Mouse (Mus musculus) kidney, postnatal 0 days (tissue): ENCODE measurements around the gene Itm2b. TPM values are rescaled to one million over a fixed set of nuclear protein-coding genes. Genes with fewer than 3 reads are reported as not detected.

Experiments
- ATAC-seq: fragments of 200-750 bp; cut with Nextera tagmentation; replicated peaks from 2 replicates; pipeline ENCODE4 v1.8.0; 2017; ENCODE audit warnings: low read depth, moderate number of reproducible peaks, moderate TSS enrichment, moderate library complexity; ENCODE audit not compliant: low FRiP score
- DNase-seq: peaks from one replicate; pipeline ENCODE4 v3.0.0-alpha.2; 2016; ENCODE audit warnings: low spot score
- H3K27ac ChIP-seq: fragments of 300-500 bp; sonication (generic); 2 replicates; pipeline ENCODE4 v1.5.1; 2014; ENCODE audit warnings: mild to moderate bottlenecking
- H3K27me3 ChIP-seq: fragments of 300-500 bp; sonication (generic); 2 replicates; pipeline ENCODE4 v1.6.1; 2014; ENCODE audit warnings: low read length, mixed read lengths; ENCODE audit not compliant: insufficient read depth
- H3K36me3 ChIP-seq: fragments of 300-500 bp; sonication (generic); 2 replicates; pipeline ENCODE4 v1.6.1; 2014; ENCODE audit warnings: low read length, mixed read lengths; ENCODE audit not compliant: insufficient read depth
- H3K4me1 ChIP-seq: fragments of 300-500 bp; sonication (generic); replicated peaks from 2 replicates; pipeline ENCODE4 v1.6.1; 2014; ENCODE audit warnings: antibody characterized with exemption, low read length, mixed read lengths; ENCODE audit not compliant: insufficient read depth
- H3K4me2 ChIP-seq: fragments of 300-500 bp; sonication (generic); 2 replicates; pipeline ENCODE4 v1.6.1; 2014; ENCODE audit warnings: mild to moderate bottlenecking, low read length, moderate library complexity, mixed read lengths
- H3K4me3 ChIP-seq: fragments of 300-500 bp; sonication (generic); replicated peaks from 2 replicates; pipeline ENCODE4 v1.5.1; 2014; ENCODE audit warnings: low read depth, low read length
- H3K9ac ChIP-seq: fragments of 300-500 bp; sonication (generic); 2 replicates; pipeline ENCODE4 v1.6.1; 2014; ENCODE audit warnings: low read depth, low read length
- H3K9me3 ChIP-seq: fragments of 300-500 bp; sonication (generic); replicated peaks from 2 replicates; pipeline ENCODE4 v1.6.1; 2016; ENCODE audit warnings: low read length, inconsistent platforms, mixed read lengths
- CTCF ChIP-seq: IDR thresholded peaks from 2 replicates; pipeline ENCODE4 v1.5.1; 2016; ENCODE audit warnings: antibody characterized with exemption, low read depth, mild to moderate bottlenecking, moderate library complexity
- WGBS: fragments of 180-500 bp; shearing (Covaris S2); extraction: QIAGEN DNeasy Blood & Tissue Kit; methylation state at CpG from one replicate; pipeline ENCODE4 v1.1.7; 2014; 5-methylcytosine and 5-hydroxymethylcytosine counted together
- polyA plus RNA-seq: library from polyadenylated mRNA; unstranded; fragments of >200 nt; fragmentation: Nextera tagmentation; extraction: Ambion mirVana; gene quantifications from 2 replicates; pipeline ENCODE4 v1.2.1, GENCODE M21; 2015

Gene Itm2b
- polyA plus RNA-seq, 1 experiment from 2014 or later: 1,975 TPM

DNA sequence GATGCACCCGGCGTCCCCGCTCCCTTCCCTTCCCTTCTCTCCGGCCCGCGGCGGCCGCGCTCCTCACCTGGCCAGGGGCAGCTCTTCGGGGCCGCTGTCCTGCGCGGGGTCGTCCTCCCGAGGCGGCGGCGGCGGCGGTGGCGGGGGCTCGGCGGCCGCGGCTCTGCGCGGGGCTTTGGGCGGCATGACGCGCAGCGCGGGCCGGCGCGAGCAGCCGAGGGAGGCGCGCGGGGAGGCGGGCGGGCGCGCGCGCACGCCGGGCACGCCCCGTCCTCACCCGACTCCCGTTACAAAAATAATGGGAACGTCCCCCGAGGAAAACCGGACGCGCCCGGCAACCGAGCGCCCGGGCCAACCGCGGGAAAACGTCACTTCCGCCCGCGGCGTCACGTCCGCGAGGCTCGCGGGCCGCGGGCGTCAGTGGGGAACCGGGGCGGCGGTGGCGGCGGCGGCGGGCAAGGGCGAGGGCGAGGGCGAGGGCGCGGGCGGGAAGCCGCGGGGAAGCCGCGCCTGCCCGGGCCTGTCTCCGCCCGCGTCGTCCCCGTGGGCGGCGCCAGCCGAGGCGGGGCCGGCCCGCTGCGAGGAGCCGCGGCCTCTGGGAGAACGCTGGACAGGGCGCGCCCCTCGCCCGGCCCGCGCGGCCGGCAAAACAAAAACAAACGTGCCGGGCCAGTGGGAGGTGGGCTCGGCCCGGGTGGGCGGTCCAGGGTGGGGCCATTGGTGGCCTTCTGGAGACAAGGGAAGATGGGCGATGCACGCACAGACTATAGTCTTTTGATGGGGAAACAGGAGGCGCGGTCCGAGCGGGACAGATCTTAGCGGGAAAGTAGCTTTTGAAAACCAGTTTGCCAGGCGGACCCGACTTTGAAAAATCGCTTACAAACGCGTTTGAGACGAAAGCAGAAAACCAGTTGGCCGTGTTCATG lies 59.4 kb downstream of the Itm2b start, which contains the start of gene Rb1:
Rb1 (minus strand) TSS at position 367 of the 926 bp plus-strand sequence.
- under 1% methylated on average over 107 of the region's 135 CpGs for WGBS
- peak within 1 kb of the TSS; percentile 90 for H3K27ac ChIP-seq
- H3K36me3 ChIP-seq: 0 out of 2 replicates have a peak, but pooled peaks cover 4% of the 10 kb centered on the region
- peak within 1 kb of the TSS; percentile 89 for H3K4me2 ChIP-seq
- peaks cover 4% of the 10 kb centered on the region; the same call in 1 of the 2 replicates for H3K4me1 ChIP-seq
- H3K27me3 ChIP-seq: no peaks in the 10 kb centered on the region
- no peak for TF ChIP-seq CTCF
- peak within 1 kb of the TSS; percentile 98 for H3K4me3 ChIP-seq
- DNase-seq (peak; percentile 84), ATAC-seq (peak; percentile 90)
- peak within 1 kb of the TSS; percentile 90 for H3K9ac ChIP-seq
- no peaks in the 10 kb centered on the region for H3K9me3 ChIP-seq

DNA sequence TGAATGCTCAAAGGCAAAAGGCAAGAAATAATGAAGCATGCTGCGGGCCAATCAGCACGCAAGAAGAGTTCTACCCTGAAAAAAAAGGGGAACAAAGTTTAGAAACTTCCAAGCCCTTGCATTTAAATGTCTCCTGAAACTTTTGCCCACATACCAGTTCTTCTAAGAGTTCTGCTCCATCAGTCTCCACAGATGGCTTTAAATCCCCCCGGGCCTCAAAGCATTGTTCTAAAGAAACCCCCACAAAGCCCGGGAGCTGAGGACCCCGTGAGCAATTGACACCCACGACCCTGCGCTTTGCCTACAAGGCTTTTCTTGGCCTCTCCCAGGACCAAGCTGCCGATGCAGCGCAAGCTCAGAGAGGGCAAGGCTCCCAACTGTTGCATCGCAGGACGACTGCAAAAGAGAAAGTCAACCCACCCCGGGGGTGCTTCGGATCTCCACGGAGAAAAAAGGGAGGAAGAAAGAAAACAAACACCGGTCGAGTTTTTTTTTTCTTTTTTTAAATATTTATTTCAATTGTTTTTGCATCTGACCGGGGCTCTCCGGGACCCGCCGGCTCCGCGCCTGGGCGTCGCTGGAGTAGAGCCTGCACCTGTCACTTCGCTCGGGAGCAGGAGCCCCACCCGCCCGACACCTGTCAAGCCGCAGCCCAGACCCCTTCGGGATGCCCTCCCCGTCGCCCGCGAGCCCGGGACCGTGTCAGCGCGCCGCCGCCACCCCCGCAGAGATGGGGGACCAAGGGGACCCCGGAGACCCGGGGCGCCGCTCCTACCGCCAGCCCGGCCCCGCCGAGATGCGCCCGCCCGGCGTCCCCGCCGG lies 60.2 kb downstream of the Itm2b start:
- Histone ChIP-seq H3K9ac (peak overlapping the region; percentile 90), H3K4me2 (peak overlapping the region; percentile 89), H3K36me3 (0 out of 2 replicates have a peak, but pooled peaks cover 4% of the 10 kb centered on the region), H3K4me1 (peaks cover 4% of the 10 kb centered on the region; the same call in 1 of the 2 replicates), H3K9me3 (no peaks in the 10 kb centered on the region), H3K27me3 (no peaks in the 10 kb centered on the region), H3K27ac (peak overlapping the region; percentile 90), H3K4me3 (peak overlapping the region; percentile 98)
- WGBS: under 1% methylated on average over 55 of the region's 55 CpGs
- ATAC-seq (peak; percentile 53), DNase-seq (peak; percentile 31)
- TF ChIP-seq CTCF: no peak

DNA sequence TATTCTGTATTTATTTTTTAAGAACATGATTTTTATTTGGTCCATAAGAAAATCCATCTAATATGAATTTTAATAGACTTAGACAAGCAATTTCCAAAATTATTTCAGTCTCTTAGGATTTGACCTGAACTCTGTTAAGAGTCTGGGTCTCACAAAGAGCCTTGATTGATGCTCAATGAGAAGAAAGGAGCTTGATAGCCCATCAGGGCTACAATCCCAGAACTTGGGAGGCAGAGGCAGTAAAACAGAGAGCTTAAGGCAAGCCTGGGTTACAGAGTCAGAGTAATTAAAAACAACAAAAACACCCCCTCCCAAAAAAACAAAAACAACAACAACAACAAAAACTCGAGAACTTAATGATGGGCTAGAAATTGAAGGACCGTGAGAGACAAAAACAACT lies 61.1 kb downstream of the Itm2b start:
- no peak overlapping the region for H3K9ac ChIP-seq
- H3K4me3 ChIP-seq: no peak overlapping the region
- H3K4me1 ChIP-seq: peaks cover 4% of the 10 kb centered on the region; the same call in 1 of the 2 replicates
- H3K27ac ChIP-seq: no peak overlapping the region
- WGBS: 56% methylated on average over 2 of the region's 2 CpGs
- H3K9me3 ChIP-seq: no peaks in the 10 kb centered on the region
- H3K36me3 ChIP-seq: 0 out of 2 replicates have a peak, but pooled peaks cover 4% of the 10 kb centered on the region
- no peaks in the 10 kb centered on the region for H3K27me3 ChIP-seq
- ATAC-seq (no peak), DNase-seq (no peak)
- no peak overlapping the region; the same call in 1 of the 2 replicates for H3K4me2 ChIP-seq
- no peak for TF ChIP-seq CTCF

DNA sequence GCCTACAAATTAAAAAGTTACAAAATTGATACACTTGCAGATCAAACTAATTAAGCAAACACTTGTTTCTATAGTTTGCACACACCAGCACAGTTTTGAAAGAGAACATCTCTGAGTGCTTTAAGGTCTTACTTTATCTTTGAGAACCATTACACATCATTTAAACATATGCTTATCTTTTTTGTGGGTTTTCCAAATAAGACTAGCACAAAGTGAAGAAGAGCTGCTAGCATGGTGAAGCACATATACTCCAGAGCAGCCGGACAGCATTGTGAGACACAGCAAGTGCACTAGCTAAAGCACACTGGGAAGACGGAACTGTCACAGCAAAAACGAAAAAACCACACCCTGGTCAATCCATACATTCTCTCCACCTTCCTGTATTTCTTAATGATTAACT lies 62.9 kb downstream of the Itm2b start:
- WGBS: 78% methylated on average over 3 of the region's 3 CpGs
- DNase-seq (no peak), ATAC-seq (no peak)
- no peaks in the 10 kb centered on the region for H3K9me3 ChIP-seq
- no peak overlapping the region for H3K27ac ChIP-seq
- TF ChIP-seq CTCF: no peak
- no peak overlapping the region for H3K9ac ChIP-seq
- peaks cover 4% of the 10 kb centered on the region; the same call in 1 of the 2 replicates for H3K4me1 ChIP-seq
- no peak overlapping the region for H3K4me3 ChIP-seq
- no peak overlapping the region for H3K4me2 ChIP-seq
- no peaks in the 10 kb centered on the region for H3K27me3 ChIP-seq
- 0 out of 2 replicates have a peak, but pooled peaks cover 4% of the 10 kb centered on the region for H3K36me3 ChIP-seq

DNA sequence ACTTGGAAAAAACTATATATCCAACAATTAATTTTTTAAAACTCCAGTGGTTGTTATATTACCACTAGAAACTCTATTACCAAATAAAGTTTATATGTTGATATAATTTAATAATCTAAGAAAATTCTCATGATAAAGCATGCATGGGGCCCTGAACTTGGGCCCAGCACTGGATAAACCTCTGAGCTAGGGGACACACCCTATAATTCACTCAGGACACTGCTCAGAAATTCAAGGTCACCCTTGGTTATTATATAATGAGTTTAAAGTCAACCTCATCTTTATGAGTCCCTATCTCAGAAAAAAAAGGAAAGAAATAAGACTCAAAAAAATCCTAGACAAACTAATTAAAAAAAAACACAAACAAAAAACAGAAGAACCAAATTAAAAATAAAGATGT lies 68.2 kb downstream of the Itm2b start:
- Histone ChIP-seq H3K9me3 (no peaks in the 10 kb centered on the region), H3K9ac (no peak overlapping the region), H3K4me2 (no peak overlapping the region), H3K36me3 (0 out of 2 replicates have a peak, but pooled peaks cover 4% of the 10 kb centered on the region), H3K27me3 (no peaks in the 10 kb centered on the region), H3K27ac (no peak overlapping the region), H3K4me1 (no peaks in the 10 kb centered on the region), H3K4me3 (no peak overlapping the region)
- ATAC-seq (no peak), DNase-seq (no peak)
- TF ChIP-seq CTCF: no peak

DNA sequence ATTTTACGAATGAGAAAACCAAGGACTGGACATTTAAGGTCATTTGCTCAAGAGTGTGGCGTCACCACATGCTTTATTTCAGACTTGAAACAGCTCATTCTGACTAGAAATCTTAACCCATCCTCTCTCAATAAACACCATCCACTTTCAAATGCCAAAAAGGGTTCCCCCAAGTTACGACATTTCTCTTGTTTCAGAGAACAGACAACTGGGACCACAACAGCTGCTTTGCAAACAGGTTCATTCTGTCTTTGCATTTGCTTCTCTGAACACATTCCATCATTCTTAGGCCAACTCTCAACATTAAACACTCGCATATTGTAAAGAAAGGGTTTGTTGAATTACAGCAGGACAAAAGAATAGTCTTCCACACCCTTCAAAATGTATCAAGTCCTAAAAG lies 71.2 kb downstream of the Itm2b start:
- Histone ChIP-seq H3K27ac (no peak overlapping the region), H3K36me3 (no peaks in the 10 kb centered on the region), H3K4me3 (no peak overlapping the region), H3K9ac (no peak overlapping the region), H3K4me1 (no peaks in the 10 kb centered on the region), H3K9me3 (no peaks in the 10 kb centered on the region), H3K4me2 (no peak overlapping the region), H3K27me3 (no peaks in the 10 kb centered on the region)
- no peak for TF ChIP-seq CTCF
- WGBS: 79% methylated on average over 4 of the region's 4 CpGs
- DNase-seq (no peak), ATAC-seq (no peak)
